10 mouse cellular contexts compared by ENCODE assay signal in genomic region chr11:76364038-76364437, GRCm38 (mm10). TPM values are rescaled to one million over a fixed set of nuclear protein-coding genes. Genes with fewer than 3 reads are reported as not detected.
DNase-seq lines count a peak whose midpoint lies in the region; ATAC-seq lines count a peak whose summit lies in the region.
"Had no signal": no experiment of that assay in that cellular context is flagged by ENCODE, and none has a peak within 500 bp of the region (broad histone marks: within the 10 kb centered on the region; RNA-seq: fewer than 3 reads in every experiment).

No protein-coding gene starts in this region.

- H3K27me3 ChIP-seq in embryonic facial prominence, embryonic 11.5 days (ENCODE audit: control insufficient read depth, insufficient read depth, low read length): no peaks in the 10 kb centered on the region
- H3K27me3 ChIP-seq in embryonic facial prominence, embryonic 10.5 days (replicated peaks; ENCODE audit: low read depth, poor library complexity, severe bottlenecking): no peaks in the 10 kb centered on the region
- H3K27me3 ChIP-seq in hindbrain, embryonic 13.5 days: no peaks in the 10 kb centered on the region
- H3K27me3 ChIP-seq in hindbrain, embryonic 16.5 days (replicated peaks; ENCODE audit: control insufficient read depth, insufficient read depth, low read length): no peaks in the 10 kb centered on the region
- no peaks in the 10 kb centered on the region for H3K27me3 ChIP-seq in embryonic facial prominence, embryonic 15.5 days
- H3K27me3 ChIP-seq in midbrain, embryonic 15.5 days (replicated peaks): no peaks in the 10 kb centered on the region
- H3K27me3 ChIP-seq: megakaryocyte, embryonic 14.5 days had no signal

- no peak overlapping the region for H3K4me3 ChIP-seq in embryonic facial prominence, embryonic 11.5 days (ENCODE audit: low read depth, low read length)
- no peak overlapping the region for H3K4me3 ChIP-seq in embryonic facial prominence, embryonic 10.5 days
- H3K4me3 ChIP-seq in hindbrain, embryonic 13.5 days: no peak overlapping the region
- no peak overlapping the region for H3K4me3 ChIP-seq in hindbrain, embryonic 16.5 days (ENCODE audit: low read length)
- H3K4me3 ChIP-seq in embryonic facial prominence, embryonic 15.5 days (replicated peaks): no peak overlapping the region
- H3K4me3 ChIP-seq in midbrain, embryonic 15.5 days: no peak overlapping the region
- H3K4me3 ChIP-seq: megakaryocyte, embryonic 14.5 days had no signal

- H3K9me3 ChIP-seq in embryonic facial prominence, embryonic 11.5 days (replicated peaks; ENCODE audit: control insufficient read depth, low read length): no peaks in the 10 kb centered on the region
- no peaks in the 10 kb centered on the region for H3K9me3 ChIP-seq in embryonic facial prominence, embryonic 10.5 days
- no peaks in the 10 kb centered on the region for H3K9me3 ChIP-seq in hindbrain, embryonic 13.5 days
- no peaks in the 10 kb centered on the region for H3K9me3 ChIP-seq in hindbrain, embryonic 16.5 days (ENCODE audit: control insufficient read depth, low read length)
- H3K9me3 ChIP-seq in embryonic facial prominence, embryonic 15.5 days (replicated peaks): no peaks in the 10 kb centered on the region
- H3K9me3 ChIP-seq in midbrain, embryonic 15.5 days: no peaks in the 10 kb centered on the region
- H3K9me3 ChIP-seq: megakaryocyte, embryonic 14.5 days had no signal

- no peaks in the 10 kb centered on the region for H3K36me3 ChIP-seq in embryonic facial prominence, embryonic 11.5 days (replicated peaks; ENCODE audit: control insufficient read depth, insufficient read depth, low read depth, low read length)
- peaks cover 14% of the 10 kb centered on the region for H3K36me3 ChIP-seq in embryonic facial prominence, embryonic 10.5 days (replicated peaks)
- 0 out of 2 replicates have a peak, but pooled peaks cover 4% of the 10 kb centered on the region for H3K36me3 ChIP-seq in hindbrain, embryonic 13.5 days
- H3K36me3 ChIP-seq in hindbrain, embryonic 16.5 days (ENCODE audit: control insufficient read depth, insufficient read depth, low read length): no peaks in the 10 kb centered on the region
- peaks cover 9% of the 10 kb centered on the region; the same call in 1 of the 2 replicates for H3K36me3 ChIP-seq in embryonic facial prominence, embryonic 15.5 days
- no peaks in the 10 kb centered on the region for H3K36me3 ChIP-seq in midbrain, embryonic 15.5 days (replicated peaks)

- peaks cover 6% of the 10 kb centered on the region for H3K4me1 ChIP-seq in embryonic facial prominence, embryonic 11.5 days (ENCODE audit: control insufficient read depth, insufficient read depth, low read length)
- peaks cover 56% of the 10 kb centered on the region for H3K4me1 ChIP-seq in embryonic facial prominence, embryonic 10.5 days
- H3K4me1 ChIP-seq in hindbrain, embryonic 13.5 days (replicated peaks): peaks cover 43% of the 10 kb centered on the region
- peaks cover 15% of the 10 kb centered on the region for H3K4me1 ChIP-seq in hindbrain, embryonic 16.5 days (ENCODE audit: control insufficient read depth, insufficient read depth, low read depth, low read length)
- peaks cover 52% of the 10 kb centered on the region for H3K4me1 ChIP-seq in embryonic facial prominence, embryonic 15.5 days
- H3K4me1 ChIP-seq in midbrain, embryonic 15.5 days: peaks cover 22% of the 10 kb centered on the region

- H3K27ac ChIP-seq in embryonic facial prominence, embryonic 11.5 days (replicated peaks; ENCODE audit: low read depth, low read length): 0 out of 2 replicates have a peak overlapping the region, but pooled peaks have one; percentile 1
- H3K27ac ChIP-seq in embryonic facial prominence, embryonic 10.5 days (replicated peaks): no peak overlapping the region; the same call in 1 of the 2 replicates
- peak overlapping the region; percentile 75 for H3K27ac ChIP-seq in hindbrain, embryonic 13.5 days
- no peak overlapping the region for H3K27ac ChIP-seq in hindbrain, embryonic 16.5 days (ENCODE audit: low read depth, low read length)
- H3K27ac ChIP-seq in embryonic facial prominence, embryonic 15.5 days (replicated peaks): 0 out of 2 replicates have a peak overlapping the region, but pooled peaks have one; percentile 34
- H3K27ac ChIP-seq in midbrain, embryonic 15.5 days: peak overlapping the region; percentile 10; the same call in 1 of the 2 replicates

- no peak overlapping the region; the same call in 1 of the 2 replicates for H3K4me2 ChIP-seq in embryonic facial prominence, embryonic 11.5 days (ENCODE audit: low read depth, low read length)
- H3K4me2 ChIP-seq in hindbrain, embryonic 13.5 days: no peak overlapping the region
- no peak overlapping the region for H3K4me2 ChIP-seq in hindbrain, embryonic 16.5 days (ENCODE audit: low read length)
- no peak overlapping the region for H3K4me2 ChIP-seq in embryonic facial prominence, embryonic 15.5 days (replicated peaks)
- no peak overlapping the region for H3K4me2 ChIP-seq in midbrain, embryonic 15.5 days

- no peak for DNase-seq in embryonic facial prominence, embryonic 11.5 days (ENCODE audit: low spot score)
- DNase-seq in embryonic facial prominence, embryonic 10.5 days (ENCODE audit: low spot score): no peak
- DNase-seq in layer of hippocampus, postnatal 25 days (ENCODE audit: extremely low spot score in 1 of 2, low spot score in 1 of 2): no peak
- no peak for DNase-seq in right cerebral cortex, postnatal 10 days (ENCODE audit: low spot score in 2 of 2)
- DNase-seq: adrenal gland, postnatal 10 days had no signal

- WGBS in embryonic facial prominence, embryonic 11.5 days: 69% methylated on average over 5 of the region's 5 CpGs
- WGBS in embryonic facial prominence, embryonic 10.5 days: 73% methylated on average over 5 of the region's 5 CpGs
- WGBS in hindbrain, embryonic 13.5 days: 55% methylated on average over 5 of the region's 5 CpGs
- 59% methylated on average over 5 of the region's 5 CpGs for WGBS in hindbrain, embryonic 16.5 days
- 72% methylated on average over 5 of the region's 5 CpGs for WGBS in embryonic facial prominence, embryonic 15.5 days
- 66% methylated on average over 5 of the region's 5 CpGs for WGBS in midbrain, embryonic 15.5 days

- H3K9ac ChIP-seq in embryonic facial prominence, embryonic 11.5 days (replicated peaks; ENCODE audit: low read length): no peak overlapping the region
- H3K9ac ChIP-seq in hindbrain, embryonic 13.5 days: peak overlapping the region; percentile 58; the same call in 1 of the 2 replicates
- no peak overlapping the region for H3K9ac ChIP-seq in hindbrain, embryonic 16.5 days (ENCODE audit: low read depth, low read length)
- no peak overlapping the region for H3K9ac ChIP-seq in embryonic facial prominence, embryonic 15.5 days
- no peak overlapping the region for H3K9ac ChIP-seq in midbrain, embryonic 15.5 days

- no peak for ATAC-seq in embryonic facial prominence, embryonic 11.5 days (replicated peaks; ENCODE audit: insufficient number of reproducible peaks, low FRiP score, low TSS enrichment, low read depth)
- ATAC-seq in hindbrain, embryonic 13.5 days (ENCODE audit: low FRiP score): no peak
- ATAC-seq in hindbrain, embryonic 16.5 days: no peak
- ATAC-seq in embryonic facial prominence, embryonic 15.5 days (ENCODE audit: insufficient number of reproducible peaks, low FRiP score, low TSS enrichment, low read depth): no peak
- no peak for ATAC-seq in midbrain, embryonic 15.5 days (replicated peaks)

RNA-seq across cellular contexts. Expression of gene Nxn, which starts 34.9 kb away (rescaled TPM):
- 40.0 and 41.8 TPM in 2 replicates for polyA plus RNA-seq in embryonic facial prominence, embryonic 11.5 days (2014; fragmentation: Nextera tagmentation; extraction: Ambion mirVana)
- 41.1 and 42.0 TPM in 2 replicates for polyA plus RNA-seq in embryonic facial prominence, embryonic 10.5 days (2016; fragmentation: Nextera tagmentation; extraction: Ambion mirVana)
- 30.4 and 35.6 TPM in 2 replicates for polyA plus RNA-seq in hindbrain, embryonic 13.5 days (2015; fragmentation: Nextera tagmentation; extraction: Ambion mirVana)
- polyA plus RNA-seq in hindbrain, embryonic 16.5 days (2015; fragmentation: Nextera tagmentation; extraction: Ambion mirVana): 22.2 and 28.8 TPM in 2 replicates
- polyA plus RNA-seq in embryonic facial prominence, embryonic 15.5 days (2015; fragmentation: Nextera tagmentation; extraction: Ambion mirVana): 72.1 and 74.8 TPM in 2 replicates
- polyA plus RNA-seq in midbrain, embryonic 15.5 days (2015; fragmentation: Nextera tagmentation; extraction: Ambion mirVana): 22.3 and 23.1 TPM in 2 replicates
- total RNA-seq in layer of hippocampus, postnatal 25 days (2021): 10 to 100 TPM in 1 of 2 experiments, 1 to 10 TPM in 1; 8.9 to 12.4 TPM

RNA-seq across cellular contexts. Expression of gene Timm22, which starts 42.7 kb away (rescaled TPM):
- polyA plus RNA-seq in embryonic facial prominence, embryonic 11.5 days (2014; fragmentation: Nextera tagmentation; extraction: Ambion mirVana): 138 TPM in 2 replicates
- 135 and 144 TPM in 2 replicates for polyA plus RNA-seq in embryonic facial prominence, embryonic 10.5 days (2016; fragmentation: Nextera tagmentation; extraction: Ambion mirVana)
- 116 and 119 TPM in 2 replicates for polyA plus RNA-seq in hindbrain, embryonic 13.5 days (2015; fragmentation: Nextera tagmentation; extraction: Ambion mirVana)
- 99.8 and 107 TPM in 2 replicates for polyA plus RNA-seq in hindbrain, embryonic 16.5 days (2015; fragmentation: Nextera tagmentation; extraction: Ambion mirVana)
- polyA plus RNA-seq in embryonic facial prominence, embryonic 15.5 days (2015; fragmentation: Nextera tagmentation; extraction: Ambion mirVana): 101 and 106 TPM in 2 replicates
- 103 and 109 TPM in 2 replicates for polyA plus RNA-seq in midbrain, embryonic 15.5 days (2015; fragmentation: Nextera tagmentation; extraction: Ambion mirVana)
- total RNA-seq in layer of hippocampus, postnatal 25 days (2021): 10 to 100 TPM; 25.9 to 39.4 TPM

Comparison
In these comparisons a context has a peak if more than half of its experiments do, and no peak if none do; other contexts are left out.
1. H3K27ac ChIP-seq: peak in embryonic facial prominence, embryonic 11.5 days (single experiment), hindbrain, embryonic 13.5 days (single experiment), embryonic facial prominence, embryonic 15.5 days (single experiment) and midbrain, embryonic 15.5 days (single experiment); none in embryonic facial prominence, embryonic 10.5 days (single experiment) and hindbrain, embryonic 16.5 days (single experiment).